Mouse (Mus musculus) forebrain, postnatal 0 days (tissue): ENCODE results near the gene Slc25a36. TPM values are rescaled to one million over a fixed set of nuclear protein-coding genes. Genes with fewer than 3 reads are reported as not detected.

Source experiments
- ATAC-seq: fragments of 200-750 bp; cut with Nextera tagmentation; 2 replicates; pipeline ENCODE4 v1.8.0; 2017; ENCODE audit warnings: mild to moderate bottlenecking, moderate library complexity
- DNase-seq: peaks from one replicate; pipeline ENCODE4 v3.0.0-alpha.2; 2015
- H3K27ac ChIP-seq: fragments of 300-500 bp; sonication (generic); 2 replicates; pipeline ENCODE4 v1.5.1; 2014; ENCODE audit warnings: low read depth, mild to moderate bottlenecking, antibody characterized with exemption, low read length, moderate library complexity, mixed read lengths
- H3K27me3 ChIP-seq: fragments of 300-500 bp; sonication (generic); 2 replicates; pipeline ENCODE4 v1.6.1; 2014; ENCODE audit warnings: mild to moderate bottlenecking, low read length, mixed read lengths; ENCODE audit not compliant: insufficient read depth
- H3K36me3 ChIP-seq: fragments of 300-500 bp; sonication (generic); 2 replicates; pipeline ENCODE4 v1.6.1; 2014; ENCODE audit warnings: mild to moderate bottlenecking, moderate library complexity; ENCODE audit not compliant: insufficient read depth
- H3K4me1 ChIP-seq: fragments of 300-500 bp; sonication (generic); 2 replicates; pipeline ENCODE4 v1.6.1; 2014; ENCODE audit warnings: antibody characterized with exemption; ENCODE audit not compliant: insufficient read depth
- H3K4me2 ChIP-seq: fragments of 300-500 bp; sonication (generic); 2 replicates; pipeline ENCODE4 v1.6.1; 2014; ENCODE audit warnings: low read depth, mild to moderate bottlenecking, moderate library complexity
- H3K4me3 ChIP-seq: fragments of 300-500 bp; sonication (generic); 2 replicates; pipeline ENCODE4 v1.5.1; 2014; ENCODE audit warnings: low read depth, low read length, mixed read lengths
- H3K9ac ChIP-seq: fragments of 300-500 bp; sonication (generic); 2 replicates; pipeline ENCODE4 v1.6.1; 2014; ENCODE audit warnings: mild to moderate bottlenecking
- H3K9me3 ChIP-seq: fragments of 300-500 bp; sonication (generic); 2 replicates; pipeline ENCODE4 v1.6.1; 2016; ENCODE audit warnings: low read length
- CTCF ChIP-seq: sonication (generic); IDR thresholded peaks from 2 replicates; pipeline ENCODE4 v1.5.1; 2016; ENCODE audit warnings: antibody characterized with exemption, control low read depth, low read depth
- WGBS: fragments of 180-500 bp; shearing (Covaris S2); extraction: QIAGEN DNeasy Blood & Tissue Kit; methylation state at CpG from one replicate; pipeline ENCODE4 v1.1.7; 2014; 5-methylcytosine and 5-hydroxymethylcytosine counted together
- polyA plus RNA-seq: library from polyadenylated mRNA; unstranded; fragments of >200 nt; fragmentation: Nextera tagmentation; extraction: Ambion mirVana; gene quantifications from 2 replicates; pipeline ENCODE4 v1.2.1, GENCODE M21; 2015
- total RNA-seq: library from RNA; depleted of rRNA; stranded (reverse); fragments of >200 nt; gene quantifications from 2 replicates; pipeline ENCODE4 v1.2.3, GENCODE M21; 2014; rRNA removed

Gene Slc25a36
- total and polyA plus RNA-seq, 2 experiments from 2014 or later: 54.6 to 138 TPM

- Histone ChIP-seq H3K27ac (no peak overlapping the region), H3K4me2 (no peak overlapping the region), H3K36me3 (no peaks in the 10 kb centered on the region), H3K9ac (no peak overlapping the region), H3K9me3 (no peaks in the 10 kb centered on the region), H3K4me3 (no peak overlapping the region), H3K27me3 (no peaks in the 10 kb centered on the region), H3K4me1 (no peaks in the 10 kb centered on the region)
- ATAC-seq (no peak), DNase-seq (no peak)
- WGBS: 90% methylated on average over 4 of the region's 4 CpGs
- no peak for TF ChIP-seq CTCF
These were observed 64.7 kb downstream of the Slc25a36 start for GRCm38 (mm10) chr9:97046240-97046639.

DNA sequence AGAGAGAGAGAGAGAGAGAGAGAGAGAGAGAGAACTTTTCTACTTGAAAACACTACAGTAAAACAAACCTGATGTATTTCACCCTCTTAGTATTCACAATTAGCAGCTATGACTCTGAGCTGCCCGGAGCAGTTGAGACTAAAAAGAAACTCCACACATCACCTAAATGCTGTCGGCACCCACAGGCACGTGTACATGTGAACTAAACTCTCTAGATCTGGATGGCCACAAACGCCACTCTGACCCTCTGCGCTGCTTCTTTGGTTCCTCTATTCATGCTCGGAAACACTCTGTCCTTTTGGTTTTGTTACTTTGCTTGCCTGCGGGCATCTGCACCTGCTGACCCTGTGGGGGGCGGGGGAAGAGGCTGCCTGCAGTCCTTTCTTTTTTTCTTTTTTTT, 69.3 kb downstream of the Slc25a36 start:
- no peak for ATAC-seq
- no peak overlapping the region for H3K27ac ChIP-seq
- 60% methylated on average over 8 of the region's 8 CpGs for WGBS

GRCm38 (mm10) chr9:97038010-97038409, 72.9 kb downstream of the Slc25a36 start:
- Histone ChIP-seq H3K4me1 (no peaks in the 10 kb centered on the region), H3K9ac (no peak overlapping the region), H3K27me3 (no peaks in the 10 kb centered on the region), H3K27ac (no peak overlapping the region), H3K4me3 (no peak overlapping the region), H3K36me3 (no peaks in the 10 kb centered on the region), H3K9me3 (no peaks in the 10 kb centered on the region), H3K4me2 (no peak overlapping the region)
- ATAC-seq (no peak), DNase-seq (no peak)
- WGBS: 89% methylated on average over 3 of the region's 3 CpGs
- TF ChIP-seq CTCF: no peak

More for the DNA sequence above, 69.3 kb downstream of the Slc25a36 start:
- Histone ChIP-seq H3K9ac (no peak overlapping the region), H3K4me1 (no peaks in the 10 kb centered on the region), H3K36me3 (no peaks in the 10 kb centered on the region), H3K27me3 (no peaks in the 10 kb centered on the region), H3K9me3 (no peaks in the 10 kb centered on the region), H3K4me3 (no peak overlapping the region), H3K4me2 (no peak overlapping the region)
- no peak for TF ChIP-seq CTCF
- no peak for DNase-seq

DNA sequence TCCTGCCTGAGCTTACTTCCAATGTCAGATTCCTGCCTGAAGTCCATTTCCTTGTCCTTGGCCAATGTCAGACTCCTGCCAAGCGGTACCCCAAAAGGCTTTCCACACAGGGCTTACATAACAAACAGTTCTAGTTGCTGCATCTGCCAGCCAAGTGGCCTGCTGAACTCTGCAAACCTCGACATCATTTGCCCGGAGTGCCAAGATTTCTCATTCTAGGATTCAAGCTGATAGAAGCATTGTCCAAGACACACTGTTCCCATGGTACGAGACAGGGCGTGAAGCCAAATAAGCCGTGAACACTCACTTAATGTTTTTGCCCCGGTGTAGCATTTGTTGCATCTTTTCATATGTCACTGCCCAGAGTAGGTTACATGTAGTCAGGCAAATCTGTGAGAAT, 74.3 kb downstream of the Slc25a36 start:
- no peak for DNase-seq

DNA sequence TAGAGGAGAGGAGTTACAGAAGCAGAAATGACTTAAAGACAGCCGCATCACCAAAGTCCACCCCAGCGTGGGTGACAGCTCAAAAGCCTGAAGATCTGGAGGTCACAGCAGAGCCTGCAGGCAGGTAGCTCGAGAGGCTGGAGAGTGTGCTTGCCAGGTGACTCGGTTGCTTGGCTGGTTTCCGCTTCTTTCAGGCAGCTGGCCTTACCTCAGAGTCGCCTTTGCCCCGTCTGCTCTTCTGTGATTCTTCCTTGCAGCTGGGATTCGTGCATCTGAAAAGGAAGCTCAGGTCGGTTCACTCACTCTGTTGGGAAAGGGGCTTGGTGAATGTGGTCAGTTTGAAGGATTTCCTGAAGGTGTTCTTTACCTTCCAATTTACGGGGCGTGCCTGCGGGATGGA, 83.6 kb downstream of the Slc25a36 start:
- TF ChIP-seq CTCF: no peak
- 77% methylated on average over 12 of the region's 12 CpGs for WGBS
- no peak for ATAC-seq

More for the DNA sequence above, 74.3 kb downstream of the Slc25a36 start:
- no peak overlapping the region for H3K27ac ChIP-seq
- H3K36me3 ChIP-seq: no peaks in the 10 kb centered on the region
- no peak overlapping the region for H3K4me3 ChIP-seq
- H3K27me3 ChIP-seq: no peaks in the 10 kb centered on the region
- TF ChIP-seq CTCF: no peak
- H3K9ac ChIP-seq: no peak overlapping the region
- no peaks in the 10 kb centered on the region for H3K9me3 ChIP-seq
- 51% methylated on average over 7 of the region's 7 CpGs for WGBS
- ATAC-seq: no peak
- no peak overlapping the region for H3K4me2 ChIP-seq
- no peaks in the 10 kb centered on the region for H3K4me1 ChIP-seq

DNA sequence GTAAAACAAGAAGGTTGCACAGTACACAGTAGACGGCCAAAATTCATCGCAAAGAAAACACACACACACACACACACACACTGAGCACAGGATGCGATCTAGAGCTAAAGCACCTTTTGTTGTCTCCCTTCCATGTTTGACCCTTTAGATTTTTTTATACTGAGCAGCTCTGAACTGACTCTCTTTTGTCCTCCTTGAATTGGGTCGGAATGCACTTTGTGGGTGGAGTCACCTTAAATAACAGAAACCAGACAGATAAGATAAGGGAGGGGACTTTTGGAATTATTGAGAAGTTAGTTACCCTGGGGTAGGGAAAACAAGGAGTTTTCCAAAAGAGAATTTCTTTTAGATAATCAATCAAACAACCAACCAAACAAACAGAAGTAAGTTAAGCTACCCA, 85.0 kb downstream of the Slc25a36 start:
- no peak overlapping the region for H3K27ac ChIP-seq
- no peak overlapping the region for H3K4me2 ChIP-seq
- H3K27me3 ChIP-seq: no peaks in the 10 kb centered on the region
- no peaks in the 10 kb centered on the region for H3K36me3 ChIP-seq
- WGBS: 86% methylated on average over 4 of the region's 4 CpGs
- no peaks in the 10 kb centered on the region for H3K9me3 ChIP-seq
- no peaks in the 10 kb centered on the region for H3K4me1 ChIP-seq
- TF ChIP-seq CTCF: no peak
- no peak for DNase-seq
- no peak overlapping the region for H3K4me3 ChIP-seq
- H3K9ac ChIP-seq: no peak overlapping the region
- no peak for ATAC-seq

More for the DNA sequence above, 83.6 kb downstream of the Slc25a36 start:
- H3K9ac ChIP-seq: no peak overlapping the region
- no peak overlapping the region for H3K4me2 ChIP-seq
- no peak for DNase-seq
- H3K36me3 ChIP-seq: no peaks in the 10 kb centered on the region
- H3K27ac ChIP-seq: no peak overlapping the region
- no peaks in the 10 kb centered on the region for H3K9me3 ChIP-seq
- no peaks in the 10 kb centered on the region for H3K4me1 ChIP-seq
- H3K4me3 ChIP-seq: no peak overlapping the region
- no peaks in the 10 kb centered on the region for H3K27me3 ChIP-seq

Other genes starting within 250 kb of the Slc25a36 start
- gene Pxylp1, start 218.5 kb downstream of the Slc25a36 start, total RNA-seq: 25.2 and 35.1 TPM in 2 replicates
- 14.9 and 22.6 TPM in 2 replicates for gene Pxylp1, start 218.5 kb downstream of the Slc25a36 start, polyA plus RNA-seq
- gene Spsb4, start 92.3 kb downstream of the Slc25a36 start, total RNA-seq: 22.7 and 28.3 TPM in 2 replicates
- gene Spsb4, start 92.3 kb downstream of the Slc25a36 start, polyA plus RNA-seq: 14.8 and 16.0 TPM in 2 replicates